Mouse (Mus musculus): ENCODE measurements around the gene Kmt2d.

DNA sequence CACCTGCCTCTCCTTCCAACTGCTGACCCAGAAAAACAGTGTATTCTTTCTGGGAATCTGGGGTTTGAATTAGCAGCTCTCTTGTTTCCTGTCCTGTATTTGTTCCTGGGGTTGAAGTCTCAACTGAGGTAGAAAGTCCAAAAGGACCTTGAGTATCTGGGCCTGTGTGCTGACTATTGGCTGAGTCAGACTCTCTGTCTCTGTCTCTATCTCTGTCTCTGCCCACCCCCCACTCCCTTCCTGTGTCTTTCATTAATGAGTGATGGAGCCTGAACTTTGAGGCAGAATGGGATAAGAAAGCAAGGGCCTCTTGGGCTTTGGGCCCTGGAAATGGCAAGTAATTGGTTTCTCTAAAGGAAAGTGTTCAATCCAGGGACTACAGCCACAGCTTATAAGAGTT is 12.7 kb upstream of the Kmt2d start:
- no peak for TF ChIP-seq GATA1 (IDR thresholded peaks at IDR 0.05; ENCODE audit: borderline replicate concordance, low read length)
- no peak for TF ChIP-seq FLI1 (IDR thresholded peaks at IDR 0.05; ENCODE audit: low read length)

All from megakaryocyte, embryonic 14.5 days (primary cell).